Mouse (Mus musculus): ENCODE measurements around the gene Aldh1a3. TPM values are rescaled to one million over a fixed set of nuclear protein-coding genes. Genes with fewer than 3 reads are reported as not detected.

Aldh1a3 gene
- polyA plus RNA-seq, 1 experiment from 2014 or later, result 1.5 TPM

DNA sequence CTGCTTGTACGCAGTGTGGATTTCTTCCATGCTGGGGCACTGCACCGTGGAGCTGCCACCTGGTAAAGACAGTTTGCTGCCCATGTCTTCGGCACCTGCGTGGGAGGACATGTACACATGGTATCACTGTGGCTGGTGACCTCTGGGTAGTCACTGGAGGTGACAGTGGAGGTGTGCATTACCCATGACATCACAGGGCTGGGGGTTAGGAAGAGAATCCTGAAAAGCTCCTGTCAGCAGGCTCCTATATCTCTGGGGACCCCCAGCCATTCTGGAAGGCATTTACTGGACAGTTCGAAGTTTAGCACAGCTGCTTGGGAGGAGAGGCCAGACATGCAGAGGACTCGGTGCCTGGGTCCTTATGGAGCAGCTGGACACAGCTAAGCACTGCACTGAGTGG lies 84.5 kb downstream of the Aldh1a3 start:
- no peak for ATAC-seq (ENCODE audit: insufficient number of reproducible peaks, low FRiP score, low TSS enrichment, low read depth)
- no peaks in the 10 kb centered on the region for H3K4me1 ChIP-seq (ENCODE audit: control insufficient read depth, insufficient read depth, low read length)
- H3K36me3 ChIP-seq (ENCODE audit: control insufficient read depth, insufficient read depth, low read length), result no peaks in the 10 kb centered on the region
- no peak overlapping the region for H3K4me2 ChIP-seq (ENCODE audit: low read depth, severe bottlenecking)
- 78% methylated on average over 6 of the region's 6 CpGs for WGBS
- H3K27me3 ChIP-seq (ENCODE audit: control insufficient read depth, insufficient read depth, low read length), result no peaks in the 10 kb centered on the region
- H3K27ac ChIP-seq (replicated peaks; ENCODE audit: low read depth, low read length), result no peak overlapping the region
- no peak overlapping the region for H3K4me3 ChIP-seq (ENCODE audit: low read depth, low read length)
- no peak for DNase-seq (ENCODE audit: low spot score)
- H3K9ac ChIP-seq (ENCODE audit: low read length), result no peak overlapping the region
- no peaks in the 10 kb centered on the region for H3K9me3 ChIP-seq (ENCODE audit: control insufficient read depth, low read length)

DNA sequence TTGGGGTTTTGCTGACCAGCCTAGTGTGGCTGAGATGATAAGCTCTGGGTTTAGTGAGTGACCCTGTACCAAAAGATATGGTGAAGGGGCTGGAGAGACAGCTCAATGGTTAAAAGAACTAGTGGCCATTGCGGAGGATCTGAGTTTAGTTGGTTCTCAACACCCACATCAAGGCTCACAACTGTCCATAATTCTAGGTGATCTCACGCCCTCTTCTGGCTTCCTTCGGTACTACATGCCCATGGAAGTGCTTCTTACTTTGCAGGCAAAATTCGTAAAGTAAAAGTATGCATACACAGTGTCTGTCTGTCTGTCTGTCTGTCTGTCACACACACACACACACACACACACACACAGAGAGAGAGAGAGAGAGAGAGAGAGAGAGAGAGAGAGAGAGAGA lies 85.0 kb downstream of the Aldh1a3 start:
- no peak for ATAC-seq (ENCODE audit: insufficient number of reproducible peaks, low FRiP score, low TSS enrichment, low read depth)
- 45% methylated on average over 4 of the region's 4 CpGs for WGBS

More for the DNA sequence above, 85.0 kb downstream of the Aldh1a3 start:
- no peak overlapping the region for H3K9ac ChIP-seq (ENCODE audit: low read length)
- H3K27me3 ChIP-seq (ENCODE audit: control insufficient read depth, insufficient read depth, low read length), result no peaks in the 10 kb centered on the region
- H3K9me3 ChIP-seq (ENCODE audit: control insufficient read depth, low read length), result no peaks in the 10 kb centered on the region
- H3K27ac ChIP-seq (replicated peaks; ENCODE audit: low read depth, low read length), result no peak overlapping the region
- H3K4me2 ChIP-seq (ENCODE audit: low read depth, severe bottlenecking), result no peak overlapping the region
- peak; percentile 69 for DNase-seq (ENCODE audit: low spot score)
- no peaks in the 10 kb centered on the region for H3K36me3 ChIP-seq (ENCODE audit: control insufficient read depth, insufficient read depth, low read length)
- no peak overlapping the region for H3K4me3 ChIP-seq (ENCODE audit: low read depth, low read length)
- H3K4me1 ChIP-seq (ENCODE audit: control insufficient read depth, insufficient read depth, low read length), result no peaks in the 10 kb centered on the region

Small RNA genes lying within 50 kb of the gene (microRNA-seq; reads per million reads assigned to microRNA genes)
- not detected for gene Mir7057

Other genes starting within 250 kb of the Aldh1a3 start
- gene Gm10974, start 61.6 kb downstream of the Aldh1a3 start, polyA plus RNA-seq (2014; fragmentation: Nextera tagmentation; extraction: Ambion mirVana), result not detected in 2 replicates
- gene Lrrk1, start 39.2 kb downstream of the Aldh1a3 start, polyA plus RNA-seq (2014; fragmentation: Nextera tagmentation; extraction: Ambion mirVana), result 5.8 and 7.8 TPM in 2 replicates